Mouse (Mus musculus) cerebellum, adult 2 months (tissue): ENCODE data around the gene Cdk17. TPM values are rescaled to one million over a fixed set of nuclear protein-coding genes. Genes with fewer than 3 reads are reported as not detected.

Source experiments
- DNase-seq, 2 experiments: peaks; one replicate each; pipeline ENCODE4 v3.0.0; 2021
- H3K27ac ChIP-seq: fragments of 200-500 bp; 2 replicates; pipeline ENCODE4 v1.5.1; 2012; ENCODE audit warnings: low read length, control low read depth, inconsistent platforms; ENCODE audit not compliant: insufficient read depth
- H3K27me3 ChIP-seq: fragments of 200-500 bp; 2 replicates; pipeline ENCODE4 v1.6.1; 2012; ENCODE audit warnings: inconsistent platforms, mild to moderate bottlenecking, low read length, moderate library complexity; ENCODE audit not compliant: control insufficient read depth, insufficient read depth
- H3K4me1 ChIP-seq: fragments of 200-500 bp; 2 replicates; pipeline ENCODE4 v1.6.1; 2011; ENCODE audit warnings: low read length; ENCODE audit not compliant: control insufficient read depth, insufficient read depth
- H3K4me3 ChIP-seq: fragments of 200-500 bp; replicated peaks from 2 replicates; pipeline ENCODE3; 2011; ENCODE audit warnings: mild to moderate bottlenecking, low read depth, low read length, control low read depth; ENCODE audit not compliant: insufficient read depth
- CTCF ChIP-seq: fragments of 200-500 bp; IDR thresholded peaks from 2 replicates; pipeline ENCODE4 v1.5.1; 2011; ENCODE audit warnings: low read depth, mild to moderate bottlenecking, control low read depth, low read length, moderate library complexity, borderline replicate concordance; ENCODE audit not compliant: insufficient read depth
- POLR2A ChIP-seq: fragments of 200-500 bp; IDR thresholded peaks from 2 replicates; pipeline ENCODE4 v1.6.1; 2011; ENCODE audit warnings: low read length, control low read depth, borderline replicate concordance; ENCODE audit not compliant: insufficient read depth
- WGBS: fragments of 180-500 bp; shearing (Covaris S2); methylation state at CpG from one replicate; pipeline ENCODE4 v1.1.7; 2018; 5-methylcytosine and 5-hydroxymethylcytosine counted together
- polyA plus RNA-seq: library from polyadenylated mRNA; depleted of rRNA; stranded (reverse); fragments of >200 nt; gene quantifications from 2 replicates; pipeline ENCODE4 v1.2.3, GENCODE M21; 2012

Gene Cdk17
- polyA plus RNA-seq, 1 experiment: 63.1 TPM

- 48% methylated on average over 10 of the region's 10 CpGs for WGBS
- no peak overlapping the region for H3K4me3 ChIP-seq
- no peaks in the 10 kb centered on the region for H3K4me1 ChIP-seq
- H3K27ac ChIP-seq: no peak overlapping the region
- H3K27me3 ChIP-seq: no peaks in the 10 kb centered on the region
- TF ChIP-seq POLR2A (no peak), CTCF (no peak)
- DNase-seq: no peak
These were observed 30.2 kb upstream of the Cdk17 start for GRCm38 (mm10) chr10:93130456-93130940.

- Histone ChIP-seq H3K27ac (no peak overlapping the region), H3K4me1 (no peaks in the 10 kb centered on the region), H3K4me3 (no peak overlapping the region), H3K27me3 (no peaks in the 10 kb centered on the region)
- no peak for TF ChIP-seq POLR2A
- TF ChIP-seq CTCF: no peak
- no peak for DNase-seq
- 94% methylated on average over 9 of the region's 9 CpGs for WGBS
These were observed 28.7 kb upstream of the Cdk17 start for GRCm38 (mm10) chr10:93131865-93132566.

- TF ChIP-seq CTCF: no peak
- DNase-seq: no peak
- H3K4me1 ChIP-seq: no peaks in the 10 kb centered on the region
- no peak overlapping the region for H3K4me3 ChIP-seq
- no peaks in the 10 kb centered on the region for H3K27me3 ChIP-seq
- H3K27ac ChIP-seq: no peak overlapping the region
- WGBS: 93% methylated on average over 3 of the region's 3 CpGs
These were observed 21.9 kb upstream of the Cdk17 start for GRCm38 (mm10) chr10:93138730-93139129.

- WGBS: 67% methylated on average over 4 of the region's 4 CpGs
- no peaks in the 10 kb centered on the region for H3K27me3 ChIP-seq
- H3K4me1 ChIP-seq: no peaks in the 10 kb centered on the region
- H3K4me3 ChIP-seq: no peak overlapping the region
- no peak overlapping the region for H3K27ac ChIP-seq
- no peak for DNase-seq
- TF ChIP-seq POLR2A: no peak
- TF ChIP-seq CTCF: no peak
These were observed 19.9 kb upstream of the Cdk17 start for GRCm38 (mm10) chr10:93140778-93141177.

- Histone ChIP-seq H3K27ac (no peak overlapping the region), H3K27me3 (no peaks in the 10 kb centered on the region), H3K4me1 (no peaks in the 10 kb centered on the region), H3K4me3 (no peak overlapping the region)
- DNase-seq: no peak
- 49% methylated on average over 8 of the region's 8 CpGs for WGBS
- TF ChIP-seq POLR2A (no peak), CTCF (no peak)
These were observed 17.9 kb upstream of the Cdk17 start for GRCm38 (mm10) chr10:93142600-93143284.

GRCm38 (mm10) chr10:93143285-93143985 is 17.2 kb upstream of the Cdk17 start:
- no peak overlapping the region for H3K4me3 ChIP-seq
- no peaks in the 10 kb centered on the region for H3K27me3 ChIP-seq
- no peak for TF ChIP-seq POLR2A
- TF ChIP-seq CTCF: no peak
- H3K4me1 ChIP-seq: no peaks in the 10 kb centered on the region
- no peak overlapping the region for H3K27ac ChIP-seq
- 52% methylated on average over 18 of the region's 18 CpGs for WGBS
- no peak for DNase-seq

GRCm38 (mm10) chr10:93143986-93144314 is 16.7 kb upstream of the Cdk17 start:
- Histone ChIP-seq H3K4me1 (no peaks in the 10 kb centered on the region), H3K27ac (no peak overlapping the region), H3K27me3 (no peaks in the 10 kb centered on the region), H3K4me3 (no peak overlapping the region)
- DNase-seq: no peak
- TF ChIP-seq POLR2A (no peak), CTCF (no peak)
- 89% methylated on average over 6 of the region's 6 CpGs for WGBS
